Mouse (Mus musculus): Measurements from ENCODE around the gene Bsn. TPM values are rescaled to one million over a fixed set of nuclear protein-coding genes. Genes with fewer than 3 reads are reported as not detected.

Gene Bsn
- total RNA-seq, 2 experiments from 2014 or later, result 269 to 307 TPM

GRCm38 (mm10) chr9:108051184-108051930, 138.8 kb downstream of the Bsn start:
- DNase-seq (ENCODE audit: low spot score in 2 of 2), result no peak
- intact Hi-C loops (cut with DNase I), result loop anchor here (5.0 kb wide), 1 partner anchor 89 kb away; no protein-coding TSS in a partner anchor

- no peak for DNase-seq (ENCODE audit: low spot score in 2 of 2)
These were observed 140.5 kb downstream of the Bsn start for GRCm38 (mm10) chr9:108049561-108050251.

GRCm38 (mm10) chr9:108049016-108049455, 141.1 kb downstream of the Bsn start, which contains the start of gene Gmppb:
Gene Gmppb, plus strand, starts transcription at chr9:108049242.
- DNase-seq (ENCODE audit: low spot score in 2 of 2), result peak; percentile 95 to 97
- intact Hi-C loops (cut with DNase I), result loop anchor here (5.0 kb wide), 1 partner anchor 147 kb away; no protein-coding TSS in a partner anchor

More at GRCm38 (mm10) chr9:108049561-108050251, 140.5 kb downstream of the Bsn start:
- intact Hi-C loops (cut with DNase I), result loop anchor here (5.0 kb wide), 2 partner anchors 87 to 147 kb away; no protein-coding TSS in a partner anchor

GRCm38 (mm10) chr9:108048566-108048955, 141.6 kb downstream of the Bsn start:
- intact Hi-C loops (cut with DNase I), result loop anchor here (5.0 kb wide), 1 partner anchor 146 kb away; no protein-coding TSS in a partner anchor
- DNase-seq (ENCODE audit: low spot score in 2 of 2), result no peak

GRCm38 (mm10) chr9:108047601-108048565, 142.3 kb downstream of the Bsn start:
- intact Hi-C loops (cut with DNase I), result loop anchor here (5.0 kb wide), 1 partner anchor 146 kb away; no protein-coding TSS in a partner anchor
- DNase-seq (ENCODE audit: low spot score in 2 of 2), result no peak

- intact Hi-C loops (cut with DNase I), result loop anchor here (5.0 kb wide), 1 partner anchor 144 kb away; no protein-coding TSS in a partner anchor
- DNase-seq (ENCODE audit: low spot score in 2 of 2), result no peak
These were observed 143.6 kb downstream of the Bsn start for GRCm38 (mm10) chr9:108046582-108046981.

Small RNA genes within 50 kb of the gene (microRNA-seq; reads per million reads assigned to microRNA genes)
- gene Gm47303 (not detected), gene Mir7088 (not detected)

Other genes with a start within 250 kb of the Bsn start
- gene Traip, start 240.2 kb downstream of the Bsn start, total RNA-seq (2021), result 10 to 100 TPM in 1 of 2 experiments, 1 to 10 TPM in 1; 7.8 to 16.5 TPM
- gene Uba7, start 214.9 kb downstream of the Bsn start, total RNA-seq (2021), result 1 to 10 TPM; 2.4 to 3.9 TPM
- not detected for gene Gm20661, start 207.3 kb downstream of the Bsn start, total RNA-seq (2021)
- 1 to 10 TPM; 4.4 to 4.9 TPM for gene Inka1, start 204.5 kb downstream of the Bsn start, total RNA-seq (2021)
- gene Cdhr4, start 197.9 kb downstream of the Bsn start, total RNA-seq (2021), result 1 to 10 TPM in 1 of 2 experiments, under 1 TPM in 1; 0.79 to 1.4 TPM
- gene Gm20662, start 194.0 kb downstream of the Bsn start, total RNA-seq (2021), result 1 to 10 TPM in 1 of 2 experiments, not detected in 1; 2.3 TPM
- gene Ip6k1, start 187.9 kb downstream of the Bsn start, total RNA-seq (2021), result 100 to 1,000 TPM; 196 to 205 TPM
- 10 to 100 TPM; 14.4 to 17.0 TPM for gene Gmppb, start 141.1 kb downstream of the Bsn start, total RNA-seq (2021)
- gene Amigo3, start 137.2 kb downstream of the Bsn start, total RNA-seq (2021), result 1 to 10 TPM; 1.7 to 1.8 TPM
- gene Mst1, start 109.9 kb downstream of the Bsn start, total RNA-seq (2021), result not detected
- 100 to 1,000 TPM in 1 of 2 experiments, 10 to 100 TPM in 1; 77.6 to 107 TPM for gene Rnf123, start 107.0 kb downstream of the Bsn start, total RNA-seq (2021)
- gene Apeh, start 95.8 kb downstream of the Bsn start, total RNA-seq (2021), result 10 to 100 TPM; 23.9 to 39.4 TPM
- gene Dag1, start 73.6 kb upstream of the Bsn start, total RNA-seq (2021), result 10 to 100 TPM; 90.4 to 93.1 TPM
- 100 to 1,000 TPM; 116 to 131 TPM for gene Nicn1, start 100.0 kb upstream of the Bsn start, total RNA-seq (2021)
- 10 to 100 TPM; 29.5 to 34.0 TPM for gene Amt, start 106.5 kb upstream of the Bsn start, total RNA-seq (2021)
- 100 to 1,000 TPM; 160 to 176 TPM for gene Rhoa, start 115.7 kb upstream of the Bsn start, total RNA-seq (2021)
- 10 to 100 TPM; 29.2 to 41.4 TPM for gene Tcta, start 115.8 kb upstream of the Bsn start, total RNA-seq (2021)
- gene Gpx1, start 148.5 kb upstream of the Bsn start, total RNA-seq (2021), result 100 to 1,000 TPM; 105 to 110 TPM
- 100 to 1,000 TPM in 1 of 2 experiments, 10 to 100 TPM in 1; 99.3 to 122 TPM for gene Usp4, start 157.5 kb upstream of the Bsn start, total RNA-seq (2021)
- 1 to 10 TPM; 1.5 to 3.2 TPM for gene 1700102P08Rik, start 202.4 kb upstream of the Bsn start, total RNA-seq (2021)
- gene Ccdc36, start 238.1 kb upstream of the Bsn start, total RNA-seq (2021), result under 1 TPM; 0.14 to 0.15 TPM
- not detected for gene BC048562, start 246.1 kb upstream of the Bsn start, total RNA-seq (2021)

Data from left cerebral cortex, postnatal 36 days (tissue).